Mouse (Mus musculus): Measurements from ENCODE around the gene Mybpc3.

DNA sequence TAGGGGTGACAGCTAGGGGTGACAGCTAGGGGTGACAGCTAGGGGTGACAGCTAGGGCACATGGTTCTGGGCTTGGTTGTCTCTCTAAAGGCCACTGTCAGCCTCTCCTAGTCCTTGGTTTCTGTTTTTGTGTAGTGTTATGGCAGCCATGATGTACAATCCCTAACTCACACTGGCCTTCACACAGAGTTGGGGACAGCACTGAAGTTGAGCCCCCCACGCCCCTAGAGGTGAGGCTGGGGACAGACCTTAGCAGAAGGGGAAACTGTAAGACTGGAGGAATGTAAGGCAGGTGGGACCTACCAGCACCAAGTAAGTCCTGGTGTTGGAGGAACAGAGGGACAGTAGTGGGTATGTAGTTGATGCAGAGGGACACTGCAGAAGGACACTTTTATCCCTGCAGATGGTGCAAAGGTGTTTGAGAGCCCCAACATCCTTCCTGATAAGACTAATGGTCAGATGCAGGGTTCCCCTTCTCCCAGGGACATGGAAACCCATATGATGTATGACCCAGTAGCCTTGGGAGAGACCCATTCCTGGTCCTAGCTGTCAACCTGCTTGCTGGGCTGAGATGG lies 34.5 kb upstream of the Mybpc3 start:
- no peak for TF ChIP-seq CTCF (IDR thresholded peaks at IDR 0.05; ENCODE audit: borderline replicate concordance, insufficient read depth, low read depth, low read length)
- no peak for TF ChIP-seq POLR2A (IDR thresholded peaks at IDR 0.05; ENCODE audit: borderline replicate concordance, insufficient read depth, low read length)
